Mouse (Mus musculus) WW6 (cell line): ENCODE measurements around the gene Nrg4.
"Not testable (repeated sequence)": the region's sequence is repeated elsewhere in the genome, so short reads cannot be mapped to it uniquely, and the experiment has no call there.

Experiments used
- DNase-seq: peaks from one replicate; pipeline ENCODE4 v3.0.0-alpha.2; 2013; ENCODE audit warnings: low read depth, low spot score

The Nrg4 gene

GRCm38 (mm10) chr9:55252097-55252496 lies 74.5 kb downstream of the Nrg4 start:
- not testable (repeated sequence) for DNase-seq

- no peak for DNase-seq
Observed at GRCm38 (mm10) chr9:55250595-55251247, 75.9 kb downstream of the Nrg4 start.

- no peak for DNase-seq
Observed at GRCm38 (mm10) chr9:55248465-55248864, 78.2 kb downstream of the Nrg4 start.

- DNase-seq: no peak
Observed at GRCm38 (mm10) chr9:55246918-55247317, 79.7 kb downstream of the Nrg4 start.

GRCm38 (mm10) chr9:55246440-55246839 lies 80.2 kb downstream of the Nrg4 start:
- DNase-seq: no peak

GRCm38 (mm10) chr9:55245057-55245750 lies 81.4 kb downstream of the Nrg4 start:
- not testable (repeated sequence) for DNase-seq

- no peak for DNase-seq
Observed at GRCm38 (mm10) chr9:55244079-55244478, 82.6 kb downstream of the Nrg4 start.

GRCm38 (mm10) chr9:55243280-55243679 lies 83.4 kb downstream of the Nrg4 start:
- DNase-seq: no peak

GRCm38 (mm10) chr9:55241863-55242685 lies 84.6 kb downstream of the Nrg4 start:
- DNase-seq: no peak

- no peak for DNase-seq
Observed at GRCm38 (mm10) chr9:55240852-55241251, 85.8 kb downstream of the Nrg4 start.

- no peak for DNase-seq
Observed at GRCm38 (mm10) chr9:55236235-55237165, 90.1 kb downstream of the Nrg4 start.

GRCm38 (mm10) chr9:55233076-55233475 lies 93.6 kb downstream of the Nrg4 start:
- not testable (repeated sequence) for DNase-seq

- no peak for DNase-seq
Observed at GRCm38 (mm10) chr9:55232586-55232985, 94.1 kb downstream of the Nrg4 start.

- DNase-seq: no peak
Observed at GRCm38 (mm10) chr9:55232110-55232509, 94.5 kb downstream of the Nrg4 start.

- DNase-seq: no peak
Observed at GRCm38 (mm10) chr9:55231544-55231943, 95.1 kb downstream of the Nrg4 start.

- no peak for DNase-seq
Observed at GRCm38 (mm10) chr9:55229010-55229409, 97.6 kb downstream of the Nrg4 start.

GRCm38 (mm10) chr9:55228149-55228548 lies 98.5 kb downstream of the Nrg4 start:
- DNase-seq: no peak

- no peak for DNase-seq
Observed at GRCm38 (mm10) chr9:55226251-55226650, 100.4 kb downstream of the Nrg4 start.

GRCm38 (mm10) chr9:55225165-55225737 lies 101.4 kb downstream of the Nrg4 start:
- DNase-seq: no peak

GRCm38 (mm10) chr9:55217381-55217780 lies 109.3 kb downstream of the Nrg4 start:
- no peak for DNase-seq

- peak; percentile 65 for DNase-seq
Observed at GRCm38 (mm10) chr9:55216078-55216477, 110.6 kb downstream of the Nrg4 start.
